Mouse (Mus musculus): ENCODE measurements around the gene Tmtc4.

Gene Tmtc4

DNA sequence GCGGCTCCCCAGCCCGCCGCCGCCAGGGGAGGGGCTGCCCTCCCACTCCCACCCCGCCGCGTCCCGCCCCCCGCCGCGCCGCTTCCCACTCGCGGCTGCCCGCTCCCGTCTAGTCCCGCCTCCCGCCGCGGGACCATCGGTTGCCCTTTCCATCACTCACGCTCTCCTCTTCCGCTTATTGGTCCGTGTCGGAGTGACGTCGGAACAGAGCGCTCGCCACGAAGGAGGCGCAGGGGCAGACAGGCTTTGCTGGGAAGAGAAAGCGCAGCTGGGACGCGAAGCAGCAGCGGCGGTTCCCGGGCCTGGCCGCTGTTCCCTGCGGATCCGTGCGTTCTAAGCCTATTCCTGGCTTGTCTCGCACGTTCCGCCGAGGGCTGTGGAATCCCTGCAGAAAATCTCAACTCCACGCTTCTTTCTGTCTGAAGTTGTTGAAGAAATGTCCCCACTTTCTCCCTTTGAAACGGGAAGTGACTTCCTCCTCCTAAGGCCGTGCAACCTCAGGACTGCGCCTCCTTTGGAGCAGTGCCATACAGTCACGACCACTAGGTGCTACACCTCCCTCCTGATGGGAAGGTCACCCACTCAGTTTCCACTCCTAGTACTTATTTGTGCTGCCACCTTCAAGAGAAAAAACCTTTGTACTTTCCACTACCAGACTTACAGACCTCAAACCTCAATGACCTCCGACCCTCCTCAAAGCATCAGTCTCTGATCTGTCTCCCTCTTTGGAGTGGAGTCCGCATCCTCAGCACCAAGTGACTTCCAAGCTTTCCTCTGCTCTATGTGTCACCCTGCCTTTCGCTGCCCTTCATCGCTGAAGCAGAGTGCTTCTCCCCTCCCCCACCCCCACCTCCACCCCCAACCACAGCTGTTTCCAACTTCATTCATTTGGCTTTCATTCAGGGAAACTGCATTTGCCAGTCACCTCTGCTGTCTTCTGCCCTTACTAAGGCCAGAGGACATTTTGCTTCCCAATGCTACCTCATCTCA lies at the start of gene Tmtc4:
Tmtc4 (minus strand) TSS at position 810 of the 990 bp plus-strand sequence.
- DNase-seq (ENCODE audit: extremely low read depth, low read depth, low spot score) = peak; percentile 52

DNA sequence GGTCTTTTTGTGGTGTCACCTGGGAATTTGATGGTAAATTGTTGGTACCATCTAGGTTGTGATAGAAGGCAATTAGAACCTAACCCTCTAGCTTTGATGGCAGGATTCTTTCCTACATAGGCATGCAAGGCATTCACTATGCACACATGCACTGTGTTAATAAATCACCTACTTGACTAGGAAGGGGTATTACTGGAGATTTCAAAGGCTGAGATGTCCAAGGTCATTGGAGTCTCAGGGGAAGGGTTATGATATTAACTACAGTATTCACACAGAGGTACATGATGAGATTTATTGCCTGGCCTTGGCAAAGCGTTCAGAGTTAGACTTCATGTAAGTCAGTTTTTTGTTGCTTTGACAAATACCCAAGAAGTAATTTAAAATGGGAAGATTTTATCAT lies 48.6 kb upstream of the Tmtc4 start:
- no peak for DNase-seq (ENCODE audit: extremely low read depth, low read depth, low spot score)

DNA sequence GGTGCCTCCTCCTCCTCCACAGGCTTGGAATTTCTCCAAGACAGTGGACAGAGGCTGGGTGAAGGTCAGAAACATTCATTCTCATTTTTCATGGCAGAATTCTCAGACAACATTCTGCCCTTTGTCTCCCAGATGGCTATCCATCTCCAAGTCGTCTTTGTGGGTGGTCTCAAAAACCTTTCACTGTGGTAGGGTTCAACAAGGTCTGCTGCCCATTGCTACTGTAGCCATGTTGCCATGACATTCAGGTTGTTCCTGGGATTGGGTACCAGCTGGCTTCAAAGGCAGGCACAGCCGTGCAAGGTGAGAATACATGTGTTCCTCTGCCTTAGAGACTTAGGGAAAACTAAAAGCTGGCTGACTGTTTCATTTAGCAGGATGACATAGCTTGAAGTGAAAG lies 44.0 kb upstream of the Tmtc4 start:
- no peak for DNase-seq (ENCODE audit: extremely low read depth, low read depth, low spot score)

DNA sequence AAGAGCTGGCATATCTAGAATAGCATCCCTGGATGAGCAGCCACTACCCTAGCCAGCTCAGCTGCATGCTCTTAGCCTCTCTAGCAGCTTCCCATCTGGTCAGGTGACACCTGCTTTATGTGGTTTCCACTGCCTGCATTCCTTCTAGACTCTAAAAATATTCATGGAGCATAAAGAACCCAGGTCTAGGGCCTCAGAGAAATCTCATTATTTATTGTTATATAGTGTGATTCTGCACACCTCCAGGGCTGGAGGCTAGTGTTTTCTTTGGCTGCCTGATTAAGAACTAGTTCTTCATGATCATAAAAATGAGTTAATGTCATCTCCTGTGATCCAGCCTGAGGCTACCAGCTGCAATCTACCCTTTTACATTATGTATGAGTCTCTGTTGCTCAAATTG lies 39.1 kb upstream of the Tmtc4 start:
- DNase-seq (ENCODE audit: extremely low read depth, low read depth, low spot score) = peak; percentile 65

DNA sequence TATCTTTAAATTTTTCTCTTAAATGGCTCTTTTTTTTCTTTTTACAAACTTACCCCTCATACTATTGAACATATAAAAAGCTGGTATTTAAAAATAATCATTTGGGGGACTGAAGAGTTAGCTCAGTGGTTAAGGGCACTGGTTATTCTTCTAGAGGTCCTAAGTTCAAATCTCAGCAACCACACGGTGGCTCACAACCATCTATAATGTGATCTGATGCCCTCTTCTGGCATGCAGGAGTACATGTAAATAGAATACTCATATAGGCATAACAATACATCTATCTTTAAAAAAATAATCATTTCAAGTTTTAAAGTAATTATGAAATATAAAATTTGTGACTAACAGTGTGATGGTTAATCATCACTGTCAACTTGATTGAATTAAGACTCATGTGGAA lies 32.5 kb upstream of the Tmtc4 start:
- no peak for DNase-seq (ENCODE audit: extremely low read depth, low read depth, low spot score)

DNA sequence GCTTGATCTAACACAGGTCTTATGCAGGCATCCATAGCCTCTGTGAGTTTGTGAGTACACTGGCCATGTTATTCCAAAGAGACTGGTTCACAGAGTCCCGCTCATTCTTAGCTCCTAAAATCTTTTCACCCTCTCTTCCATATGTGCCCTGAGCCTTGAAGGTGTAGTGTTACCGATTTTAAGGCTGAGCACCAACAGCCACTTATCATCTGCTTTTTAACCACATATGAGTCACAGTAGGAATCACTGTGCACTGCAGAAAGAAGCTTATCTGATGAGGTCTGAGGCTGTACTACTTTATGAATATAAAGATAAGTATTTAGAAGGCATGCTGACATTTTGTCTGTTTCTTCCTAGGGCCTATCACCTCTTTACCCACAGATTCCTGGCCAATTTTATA lies 31.9 kb upstream of the Tmtc4 start:
- no peak for DNase-seq (ENCODE audit: extremely low read depth, low read depth, low spot score)

DNA sequence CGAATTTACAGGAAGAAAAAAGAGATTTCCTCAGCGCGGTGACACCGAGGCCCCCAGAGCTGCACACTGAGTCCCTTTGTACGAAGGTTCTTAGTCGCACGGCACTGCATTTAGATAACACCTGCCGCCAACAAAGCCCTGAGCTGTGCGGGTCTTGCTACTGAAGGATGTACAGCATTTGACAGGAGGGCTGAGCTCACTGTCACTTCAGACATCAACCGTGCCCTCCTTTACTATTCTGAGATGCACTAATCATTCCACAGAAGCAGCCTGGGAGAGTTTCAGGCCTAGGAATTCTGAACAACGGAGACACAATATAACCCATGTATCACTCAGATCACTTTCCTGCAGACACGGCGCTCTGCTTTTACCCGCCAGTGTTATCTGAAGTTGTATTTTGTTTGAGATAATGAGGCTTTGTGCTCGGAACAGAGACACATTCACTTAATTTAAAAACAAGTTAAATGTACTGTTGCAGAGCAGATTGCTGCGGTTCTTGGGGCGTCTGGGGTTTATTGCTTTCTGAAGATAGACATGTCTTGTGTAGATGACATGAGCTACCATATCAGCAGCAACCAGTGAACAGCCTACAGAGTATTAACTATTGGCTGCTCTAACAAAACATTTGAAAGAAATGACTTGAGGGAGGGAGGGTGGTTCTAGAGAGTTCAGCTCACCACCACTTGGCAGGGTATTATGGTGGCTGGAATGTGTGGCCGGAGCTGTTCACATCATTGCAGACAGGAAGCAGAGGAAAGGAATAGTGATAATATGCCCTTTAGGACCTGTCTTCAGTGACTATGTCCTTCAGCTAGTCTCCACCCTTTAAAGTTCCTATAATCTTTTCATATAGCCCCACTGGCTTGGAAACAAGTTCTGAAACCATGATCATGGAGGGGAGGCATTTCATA lies 25.5 kb upstream of the Tmtc4 start:
- DNase-seq (ENCODE audit: extremely low read depth, low read depth, low spot score) = no peak

DNA sequence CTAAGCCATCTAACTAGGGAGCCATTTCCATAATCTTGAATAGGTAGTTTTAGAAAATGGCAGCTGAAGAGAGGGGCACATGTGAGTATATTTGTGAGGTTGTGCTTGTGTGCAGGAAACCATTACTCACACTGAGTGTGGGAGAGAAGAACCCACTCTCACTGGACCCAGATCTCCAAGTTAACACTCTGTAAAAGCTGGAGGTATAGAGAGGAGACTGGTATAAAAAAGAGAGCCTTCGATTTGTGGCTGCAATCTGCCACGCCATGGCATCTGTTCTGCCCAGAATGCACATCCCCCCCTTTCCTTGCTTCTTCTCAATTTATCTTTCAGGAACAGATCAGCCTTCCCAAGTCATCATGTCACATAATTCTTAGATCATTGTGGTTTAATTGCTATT lies 24.8 kb upstream of the Tmtc4 start:
- no peak for DNase-seq (ENCODE audit: extremely low read depth, low read depth, low spot score)

DNA sequence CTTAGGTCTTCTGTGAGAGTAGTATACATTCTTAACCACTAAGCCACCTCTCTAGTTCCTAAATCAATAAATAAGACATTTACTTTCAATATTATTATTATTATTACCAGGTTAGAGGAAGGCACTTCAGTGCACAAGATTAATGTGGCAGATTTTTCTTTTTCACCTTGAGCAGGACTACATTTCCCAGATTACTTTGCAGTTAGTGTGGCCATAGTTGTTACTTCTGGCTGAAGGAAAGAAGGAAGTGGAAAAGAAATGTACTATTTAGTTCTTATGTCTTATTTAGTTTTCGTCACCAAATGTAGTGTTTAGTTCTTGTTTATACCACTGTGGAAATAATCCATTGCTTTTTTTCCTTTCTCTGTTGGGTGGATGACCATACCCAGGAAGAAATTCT lies 19.9 kb upstream of the Tmtc4 start:
- no peak for DNase-seq (ENCODE audit: extremely low read depth, low read depth, low spot score)

DNA sequence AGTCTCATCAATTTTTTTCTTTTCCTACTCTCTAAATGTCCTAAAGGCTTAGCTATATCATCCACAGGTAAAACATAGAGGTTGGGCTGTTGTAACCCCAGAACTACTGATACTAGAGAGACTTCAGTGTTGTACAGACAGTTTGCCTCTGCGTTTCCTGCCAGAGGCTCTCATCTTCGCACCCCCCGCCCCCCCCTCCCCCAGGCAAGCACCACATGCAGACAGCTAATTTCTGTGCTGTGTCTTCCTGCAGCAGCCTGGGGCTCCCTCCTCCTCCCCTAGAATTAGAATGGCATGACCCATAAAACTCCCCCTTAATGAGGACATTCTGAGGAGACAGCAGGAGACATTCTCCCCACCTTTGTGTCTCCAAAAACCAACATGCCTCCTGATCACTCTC lies 17.6 kb upstream of the Tmtc4 start:
- no peak for DNase-seq (ENCODE audit: extremely low read depth, low read depth, low spot score)

DNA sequence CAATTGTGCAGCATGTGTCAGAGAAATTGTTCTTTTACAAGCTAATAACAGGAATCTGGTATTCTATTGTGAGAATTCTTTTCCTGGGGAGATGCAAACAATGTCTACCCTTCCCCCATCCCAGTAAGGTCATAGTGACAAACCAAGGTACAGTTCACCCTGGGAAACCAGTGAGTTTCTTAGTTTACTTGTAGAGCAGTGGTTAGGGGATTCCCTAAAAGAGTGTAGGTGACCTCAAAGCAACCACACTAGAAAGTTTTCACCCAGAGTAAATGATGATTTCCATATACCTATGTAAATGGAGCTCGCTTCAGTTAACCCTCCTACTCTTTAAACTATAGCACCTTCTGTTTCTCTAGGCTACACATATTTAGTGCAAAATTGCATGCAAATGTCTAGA lies 13.6 kb upstream of the Tmtc4 start:
- no peak for DNase-seq (ENCODE audit: extremely low read depth, low read depth, low spot score)

DNA sequence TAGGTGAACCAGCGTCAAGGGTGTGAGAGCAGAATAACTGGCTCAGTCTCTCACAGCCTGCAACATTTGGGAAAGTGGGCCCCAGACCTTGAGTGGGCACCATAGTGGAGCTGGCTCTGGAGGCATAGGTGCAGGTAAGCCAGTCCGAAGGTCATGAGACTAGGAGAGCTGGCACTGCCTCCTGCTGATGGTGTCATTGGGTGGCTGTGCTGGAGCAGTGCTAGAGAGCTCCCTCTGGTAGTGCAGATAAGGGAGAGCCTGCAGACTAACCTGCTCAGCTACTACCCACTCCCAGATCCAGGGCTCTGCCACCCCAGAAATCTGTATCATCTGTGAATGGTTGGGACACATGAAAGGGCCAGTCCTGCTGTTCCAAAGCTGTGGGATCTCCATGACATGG lies 10.1 kb upstream of the Tmtc4 start:
- DNase-seq (ENCODE audit: extremely low read depth, low read depth, low spot score) = no peak

DNA sequence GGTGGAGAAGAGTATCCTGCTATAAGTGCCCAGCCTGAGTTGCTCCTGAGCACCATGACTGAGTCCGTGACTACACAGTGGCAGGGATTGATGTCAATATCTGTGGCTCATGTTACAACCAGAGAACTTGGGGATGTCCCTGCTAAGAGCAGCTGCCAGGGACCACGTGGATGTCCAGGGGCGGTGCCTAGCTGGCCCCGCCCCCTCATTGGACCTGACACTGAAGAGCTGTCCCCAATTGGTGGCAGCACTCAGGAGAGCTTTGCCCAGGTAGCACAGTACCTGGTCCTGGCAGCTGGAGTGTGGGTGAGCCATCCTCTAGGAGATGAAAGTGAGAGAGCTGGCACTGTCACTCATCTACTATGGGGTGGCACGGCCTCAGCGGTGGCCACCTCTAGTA lies 9.1 kb upstream of the Tmtc4 start:
- no peak for DNase-seq (ENCODE audit: extremely low read depth, low read depth, low spot score)

DNA sequence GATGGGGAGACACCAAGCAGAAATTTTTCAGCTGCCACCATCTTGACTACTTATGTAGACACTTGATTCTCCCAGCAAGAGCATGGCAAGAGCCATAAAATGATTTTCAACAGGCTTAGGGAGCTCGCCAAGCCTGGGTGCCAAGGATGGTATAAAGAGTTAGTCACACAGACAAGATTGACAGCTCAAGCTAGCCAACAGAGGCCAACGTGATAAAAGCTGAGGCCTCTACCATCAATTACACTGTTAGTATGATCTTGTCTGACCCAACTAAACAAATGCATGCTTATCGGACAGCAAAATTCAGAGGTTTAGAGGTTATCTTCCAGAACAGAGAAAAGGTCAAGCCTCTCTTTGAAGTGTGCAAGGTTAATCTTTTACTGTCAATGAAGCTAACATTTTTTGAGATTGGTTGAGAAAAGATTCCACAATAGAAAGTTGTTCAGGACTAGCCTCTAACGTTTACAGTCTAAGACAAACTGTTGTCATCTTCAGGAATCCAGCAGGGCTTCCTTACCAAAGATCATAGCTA lies 6.8 kb upstream of the Tmtc4 start:
- no peak for DNase-seq (ENCODE audit: extremely low read depth, low read depth, low spot score)

DNA sequence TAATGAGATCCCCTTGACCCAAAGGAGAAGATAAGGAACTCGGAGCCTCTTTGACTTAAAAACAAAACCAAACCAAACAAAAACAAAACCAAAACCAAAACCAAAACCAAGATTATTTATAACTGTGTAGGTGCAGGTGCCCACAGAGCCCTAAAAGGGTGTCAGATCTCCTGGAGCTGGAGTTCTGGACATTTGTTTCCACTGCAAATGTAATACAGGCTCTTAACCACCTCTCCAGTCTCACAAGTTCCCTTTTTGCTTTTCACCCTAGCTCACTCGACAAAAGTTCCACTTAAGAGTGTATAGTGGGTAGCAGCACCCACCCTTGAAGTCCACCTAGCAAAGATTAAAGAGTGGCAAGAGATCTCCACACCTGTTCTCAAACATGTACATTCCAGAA lies 2.6 kb upstream of the Tmtc4 start:
- no peak for DNase-seq (ENCODE audit: extremely low read depth, low read depth, low spot score)

DNA sequence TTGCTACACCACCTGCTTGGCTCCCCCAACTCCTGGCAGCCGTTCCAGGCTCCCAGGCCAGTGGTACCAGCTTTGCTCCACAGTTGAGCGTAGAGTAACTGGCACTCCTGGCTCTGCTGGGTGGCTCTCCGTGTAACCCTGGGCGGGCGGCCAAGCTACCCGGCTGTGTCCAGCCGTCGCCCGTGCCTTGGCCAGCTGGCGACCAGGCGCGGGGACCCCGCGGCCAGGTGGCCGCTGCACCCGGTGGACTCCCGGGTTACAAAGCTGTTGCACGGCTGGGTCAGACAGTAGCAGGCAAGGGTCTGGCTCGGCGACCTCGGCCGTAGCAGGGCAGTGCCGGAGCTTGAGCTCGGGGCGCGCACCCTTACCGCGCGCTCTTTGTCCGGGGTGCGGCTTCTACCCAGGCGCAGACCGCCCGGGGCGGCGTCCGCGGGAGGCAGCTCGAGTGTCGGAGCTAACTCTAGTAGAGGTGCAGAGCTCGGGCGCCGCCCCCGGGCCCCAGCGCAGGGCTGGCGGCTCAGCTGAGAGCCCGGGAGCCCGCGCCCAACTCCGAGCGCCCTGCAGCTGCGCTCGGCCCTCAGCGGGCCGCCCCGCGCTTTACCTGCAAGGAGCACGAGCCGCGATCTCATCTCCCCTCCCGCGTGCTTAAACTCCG lies 1.1 kb downstream of the Tmtc4 start:
- no peak for DNase-seq (ENCODE audit: extremely low read depth, low read depth, low spot score)

DNA sequence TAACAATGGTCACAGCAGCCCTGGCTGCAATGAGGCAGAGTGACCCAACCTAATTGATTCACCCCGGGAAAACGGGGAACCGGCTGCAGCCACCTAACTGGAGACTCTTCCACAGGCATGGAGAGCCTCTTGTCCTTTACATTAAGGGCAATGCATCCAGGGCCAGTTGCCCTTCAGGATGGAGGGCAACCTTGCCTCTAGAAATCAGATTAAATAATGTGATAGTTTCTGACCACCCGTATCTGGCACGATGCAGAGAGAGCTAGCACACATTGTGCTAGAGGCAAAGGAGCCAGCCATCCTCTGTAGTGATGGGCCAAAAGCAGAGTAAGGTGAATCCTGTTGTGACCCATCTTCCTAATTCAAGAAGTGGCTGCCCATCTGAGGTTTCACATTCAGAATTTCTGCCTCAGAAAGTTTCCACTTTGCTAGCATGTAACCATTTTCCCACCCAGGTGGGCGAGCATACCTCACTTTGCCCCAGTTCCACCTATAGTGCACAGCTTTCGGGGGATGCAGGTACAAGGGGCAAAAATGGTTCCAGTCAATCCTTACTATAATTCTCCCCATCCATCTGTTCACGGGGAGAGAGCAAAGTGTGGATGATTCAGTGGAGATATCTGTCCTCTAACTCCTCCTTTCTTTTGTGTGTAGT lies 1.9 kb downstream of the Tmtc4 start:
- DNase-seq (ENCODE audit: extremely low read depth, low read depth, low spot score) = no peak

DNA sequence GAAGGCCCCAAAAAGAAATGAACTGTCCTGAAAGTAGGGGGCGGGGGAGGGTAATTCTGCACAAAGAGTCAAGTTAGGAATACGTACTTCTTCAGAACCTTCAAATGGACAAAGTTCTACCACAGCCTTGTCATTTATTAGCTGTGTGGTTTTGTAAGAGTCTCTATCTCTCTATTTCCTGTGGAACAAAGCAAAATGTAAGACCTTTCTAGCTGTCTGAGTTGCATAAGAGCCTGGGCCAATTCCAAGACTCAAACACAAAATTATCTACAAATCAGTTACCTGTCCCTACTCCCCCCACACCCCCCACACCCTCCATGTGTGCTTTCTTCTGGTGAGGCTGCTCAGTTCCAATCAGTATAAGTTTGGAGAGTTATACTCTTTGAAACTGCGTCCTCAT lies 5.0 kb downstream of the Tmtc4 start:
- DNase-seq (ENCODE audit: extremely low read depth, low read depth, low spot score) = no peak

DNA sequence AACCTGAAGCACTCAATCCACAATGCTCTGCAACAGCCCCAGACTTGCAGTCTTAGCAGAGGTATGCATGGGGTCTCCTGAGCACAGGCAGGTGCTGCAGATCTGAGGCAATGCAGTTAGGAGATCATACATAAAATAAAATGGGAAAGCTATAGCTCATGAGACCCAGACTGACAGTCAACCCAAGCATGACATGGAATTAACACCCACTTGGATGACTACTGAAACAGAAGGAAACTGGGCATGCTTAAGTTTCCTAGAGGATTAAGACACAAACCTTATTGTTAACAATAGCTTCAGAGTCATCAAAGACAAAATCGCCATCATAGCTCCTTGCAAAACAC lies 6.1 kb downstream of the Tmtc4 start:
- no peak for DNase-seq (ENCODE audit: extremely low read depth, low read depth, low spot score)

DNA sequence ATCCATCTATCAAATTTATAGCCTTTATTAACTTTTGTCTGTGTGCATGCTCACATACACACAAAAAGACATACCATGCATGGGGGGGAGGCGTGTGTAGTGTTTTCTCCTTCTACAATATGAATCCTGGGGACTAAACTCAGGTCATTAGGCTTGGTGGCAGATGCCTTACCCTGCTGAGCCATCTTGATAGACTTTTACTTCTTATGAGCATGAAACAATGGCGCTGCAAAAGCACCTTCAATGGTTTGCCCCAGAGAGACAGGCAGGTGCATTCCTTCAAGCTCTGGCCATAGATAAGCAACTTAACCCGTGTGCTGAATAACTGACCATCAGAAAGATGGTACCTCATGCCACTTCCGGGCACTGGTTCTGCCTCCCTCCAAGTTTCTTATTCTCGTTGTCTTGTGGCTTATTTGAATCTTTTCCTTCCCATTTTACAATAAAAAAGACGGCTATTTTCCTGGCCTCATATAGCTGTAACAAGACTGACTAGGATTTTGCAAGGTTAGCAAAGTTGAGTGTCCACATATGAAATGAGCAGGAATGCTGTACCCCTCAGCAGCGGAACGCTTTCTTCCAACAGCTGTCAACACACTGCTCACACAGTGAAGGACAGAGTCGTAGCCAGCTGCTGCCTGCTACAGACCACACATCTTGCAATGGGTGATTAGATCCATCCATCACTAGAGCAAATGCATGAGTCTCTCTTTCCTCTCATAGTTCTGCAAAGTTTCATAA lies 6.6 kb downstream of the Tmtc4 start:
- no peak for DNase-seq (ENCODE audit: extremely low read depth, low read depth, low spot score)

Measured in fat pad, adult 2 months (tissue).